Mouse (Mus musculus) liver, adult (tissue): Measurements from ENCODE around the gene Nomo1.

ENCODE experiments used
- GATA4 ChIP-seq: IDR thresholded peaks from 2 replicates; pipeline ENCODE4 v1.6.1; 2014; ENCODE audit warnings: mild to moderate bottlenecking, low read length; ENCODE audit not compliant: insufficient replicate concordance

Nomo1 gene

GRCm38 (mm10) chr7:46111212-46111817 lies 77.8 kb downstream of the Nomo1 start:
- no peak for TF ChIP-seq GATA4

- TF ChIP-seq GATA4 = no peak
Measured at GRCm38 (mm10) chr7:46111938-46112337, 78.4 kb downstream of the Nomo1 start.

- TF ChIP-seq GATA4 = no peak
Measured at GRCm38 (mm10) chr7:46113435-46113834, 79.9 kb downstream of the Nomo1 start.

GRCm38 (mm10) chr7:46116118-46116581 lies 82.7 kb downstream of the Nomo1 start:
- TF ChIP-seq GATA4 = no peak

- no peak for TF ChIP-seq GATA4
Measured at GRCm38 (mm10) chr7:46117035-46117434, 83.5 kb downstream of the Nomo1 start.

GRCm38 (mm10) chr7:46122964-46123363 lies 89.5 kb downstream of the Nomo1 start:
- no peak for TF ChIP-seq GATA4

- TF ChIP-seq GATA4 = no peak
Measured at GRCm38 (mm10) chr7:46124460-46124859, 91.0 kb downstream of the Nomo1 start.

- no peak for TF ChIP-seq GATA4
Measured at GRCm38 (mm10) chr7:46125340-46125739, 91.8 kb downstream of the Nomo1 start.

- no peak for TF ChIP-seq GATA4
Measured at GRCm38 (mm10) chr7:46128196-46128595, 94.7 kb downstream of the Nomo1 start.

- TF ChIP-seq GATA4 = no peak
Measured at GRCm38 (mm10) chr7:46129463-46130179, 96.1 kb downstream of the Nomo1 start.

GRCm38 (mm10) chr7:46130723-46131122 lies 97.2 kb downstream of the Nomo1 start:
- no peak for TF ChIP-seq GATA4

GRCm38 (mm10) chr7:46131266-46131665 lies 97.8 kb downstream of the Nomo1 start:
- TF ChIP-seq GATA4 = no peak

GRCm38 (mm10) chr7:46131806-46132205 lies 98.3 kb downstream of the Nomo1 start:
- no peak for TF ChIP-seq GATA4

GRCm38 (mm10) chr7:46132229-46132628 lies 98.7 kb downstream of the Nomo1 start:
- no peak for TF ChIP-seq GATA4
